Mouse (Mus musculus) midbrain, postnatal 0 days (tissue): Measurements from ENCODE around the gene Ninj1. TPM values are rescaled to one million over a fixed set of nuclear protein-coding genes. Genes with fewer than 3 reads are reported as not detected.

Experiments used
- ATAC-seq: fragments of 200-750 bp; cut with Nextera tagmentation; 2 replicates; pipeline ENCODE4 v1.8.0; 2017; ENCODE audit warnings: moderate number of reproducible peaks, mild to moderate bottlenecking, moderate TSS enrichment, moderate library complexity; ENCODE audit not compliant: low FRiP score
- DNase-seq: peaks from one replicate; pipeline ENCODE4 v3.0.0-alpha.2; 2015; ENCODE audit warnings: low spot score
- H3K27ac ChIP-seq: fragments of 300-500 bp; sonication (generic); 2 replicates; pipeline ENCODE4 v1.5.1; 2014; ENCODE audit warnings: low read depth, mild to moderate bottlenecking, low read length, mixed read lengths
- H3K27me3 ChIP-seq: fragments of 300-500 bp; sonication (generic); 2 replicates; pipeline ENCODE4 v1.6.1; 2014; ENCODE audit warnings: low read length, control low read depth, mixed read lengths; ENCODE audit not compliant: insufficient read depth
- H3K36me3 ChIP-seq: fragments of 300-500 bp; sonication (generic); 2 replicates; pipeline ENCODE4 v1.6.1; 2014; ENCODE audit warnings: low read length, control low read depth, mixed read lengths; ENCODE audit not compliant: insufficient read depth
- H3K4me1 ChIP-seq: fragments of 300-500 bp; sonication (generic); 2 replicates; pipeline ENCODE4 v1.6.1; 2014; ENCODE audit warnings: mild to moderate bottlenecking, control low read depth, antibody characterized with exemption, low read length, mixed read lengths; ENCODE audit not compliant: insufficient read depth
- H3K4me2 ChIP-seq: fragments of 300-500 bp; sonication (generic); 2 replicates; pipeline ENCODE4 v1.6.1; 2014; ENCODE audit warnings: low read depth, mild to moderate bottlenecking, low read length, mixed read lengths; ENCODE audit not compliant: poor library complexity, severe bottlenecking
- H3K4me3 ChIP-seq: fragments of 300-500 bp; sonication (generic); 2 replicates; pipeline ENCODE4 v1.5.1; 2014; ENCODE audit warnings: low read depth, mild to moderate bottlenecking, low read length, moderate library complexity
- H3K9ac ChIP-seq: fragments of 300-500 bp; sonication (generic); replicated peaks from 2 replicates; pipeline ENCODE4 v1.6.1; 2014; ENCODE audit warnings: mild to moderate bottlenecking, low read length, moderate library complexity, mixed read lengths; ENCODE audit not compliant: poor library complexity, severe bottlenecking
- H3K9me3 ChIP-seq: fragments of 300-500 bp; sonication (generic); 2 replicates; pipeline ENCODE4 v1.6.1; 2016; ENCODE audit warnings: low read length, control low read depth
- CTCF ChIP-seq: IDR thresholded peaks from 2 replicates; pipeline ENCODE4 v1.5.1; 2016; ENCODE audit warnings: antibody characterized with exemption, mild to moderate bottlenecking
- WGBS: fragments of 180-500 bp; shearing (Covaris S2); extraction: QIAGEN DNeasy Blood & Tissue Kit; methylation state at CpG from one replicate; pipeline ENCODE4 v1.1.7; 2014; 5-methylcytosine and 5-hydroxymethylcytosine counted together
- polyA plus RNA-seq: library from polyadenylated mRNA; unstranded; fragments of >200 nt; fragmentation: Nextera tagmentation; extraction: Ambion mirVana; gene quantifications from 2 replicates; pipeline ENCODE4 v1.2.1, GENCODE M21; 2015
- total RNA-seq: library from RNA; depleted of rRNA; stranded (reverse); fragments of >200 nt; gene quantifications from 2 replicates; pipeline ENCODE4 v1.2.3, GENCODE M21; 2014

Gene Ninj1
- total and polyA plus RNA-seq, 2 experiments from 2014 or later = 29.7 to 34.8 TPM

DNA sequence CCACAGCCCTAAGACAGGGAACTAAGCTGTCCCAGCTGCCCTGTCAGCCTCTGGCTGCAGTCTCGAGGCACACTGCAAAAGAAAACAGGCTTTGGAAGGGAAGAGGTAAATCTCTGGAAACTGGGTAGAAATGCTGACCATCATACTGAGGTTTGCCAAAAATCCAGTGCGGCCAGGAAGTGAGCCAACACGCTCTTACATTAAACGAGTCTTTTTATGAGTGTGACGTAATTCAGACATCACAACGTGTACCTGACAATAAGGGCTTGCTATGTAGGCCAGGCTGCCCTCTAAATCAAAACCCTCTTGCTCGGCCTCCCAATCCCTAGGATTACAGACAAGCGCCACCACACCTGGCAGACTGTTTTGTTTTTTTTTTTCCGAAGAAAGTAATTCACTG, 20.2 kb upstream of the Ninj1 start:
- no peaks in the 10 kb centered on the region for H3K9me3 ChIP-seq
- no peak overlapping the region for H3K27ac ChIP-seq
- no peak for DNase-seq
- H3K4me2 ChIP-seq = no peak overlapping the region
- H3K9ac ChIP-seq = no peak overlapping the region
- H3K36me3 ChIP-seq = no peaks in the 10 kb centered on the region
- no peaks in the 10 kb centered on the region for H3K4me1 ChIP-seq
- no peaks in the 10 kb centered on the region for H3K27me3 ChIP-seq
- TF ChIP-seq CTCF = no peak
- H3K4me3 ChIP-seq = no peak overlapping the region
- 76% methylated on average over 9 of the region's 9 CpGs for WGBS
- no peak for ATAC-seq

DNA sequence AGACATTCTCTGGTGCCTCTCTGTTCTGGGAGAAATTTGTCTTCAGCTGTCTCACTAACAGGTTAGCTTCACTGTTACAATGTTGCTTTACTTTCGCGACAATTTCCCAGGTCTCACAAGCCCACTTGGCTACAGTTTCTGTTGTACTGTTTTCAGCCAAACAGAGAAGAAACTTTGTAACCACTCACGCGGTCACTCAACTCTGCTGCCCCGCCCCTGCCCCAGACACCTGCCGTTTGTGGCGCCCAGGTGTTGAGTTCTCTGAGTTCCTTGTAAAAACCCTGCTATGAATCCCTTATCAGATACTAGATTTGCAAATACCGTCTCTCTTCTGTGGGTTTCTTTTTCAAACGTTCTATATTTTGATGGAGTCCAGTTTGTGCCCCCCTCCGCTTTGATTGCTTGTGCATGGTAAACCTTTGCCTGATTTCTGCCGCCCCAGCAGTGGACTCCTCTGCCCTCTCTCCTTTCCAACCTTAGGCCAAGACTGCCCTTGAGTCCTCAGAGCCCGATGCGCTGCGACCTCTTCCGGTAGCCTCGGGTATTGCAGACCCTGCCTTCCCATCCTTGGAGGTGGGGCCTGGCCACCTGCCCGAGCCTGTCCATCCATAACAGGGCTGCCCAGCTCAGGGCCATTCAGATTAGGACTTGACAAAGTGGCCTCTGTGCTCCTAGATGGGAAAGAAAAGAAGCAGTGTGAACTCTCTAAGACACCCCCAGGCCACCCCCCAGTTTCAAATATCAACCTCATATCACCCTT, 17.7 kb upstream of the Ninj1 start:
- peak; percentile 55; the same call in 1 of the 2 replicates for ATAC-seq
- Histone ChIP-seq H3K27ac (no peak overlapping the region), H3K36me3 (no peaks in the 10 kb centered on the region), H3K4me3 (no peak overlapping the region), H3K27me3 (no peaks in the 10 kb centered on the region), H3K4me1 (no peaks in the 10 kb centered on the region), H3K9ac (no peak overlapping the region), H3K4me2 (no peak overlapping the region), H3K9me3 (no peaks in the 10 kb centered on the region)
- peak; percentile 91 for DNase-seq
- TF ChIP-seq CTCF = peak; percentile 95
- 25% methylated on average over 17 of the region's 17 CpGs for WGBS

DNA sequence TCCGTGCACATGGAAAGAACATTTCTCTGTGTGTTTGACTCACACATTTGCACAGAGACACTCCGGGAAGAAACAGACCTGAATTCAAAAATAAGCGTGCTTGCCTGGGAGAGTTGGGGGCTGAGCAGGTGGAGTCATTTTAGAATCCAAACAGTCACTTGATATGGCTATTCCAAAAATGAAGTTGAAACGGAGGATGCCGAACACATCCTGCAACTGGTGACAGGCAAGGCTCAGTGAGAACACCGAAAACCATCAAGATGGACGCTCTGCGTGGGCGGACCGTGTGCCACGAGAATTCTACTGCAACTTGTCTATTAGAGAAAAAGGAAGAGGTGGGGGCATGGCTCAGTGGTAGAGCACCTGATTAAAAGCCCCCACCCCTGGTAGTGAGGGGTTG, 16.7 kb upstream of the Ninj1 start:
- Histone ChIP-seq H3K36me3 (no peaks in the 10 kb centered on the region), H3K9ac (no peak overlapping the region), H3K27ac (no peak overlapping the region), H3K4me2 (no peak overlapping the region), H3K9me3 (no peaks in the 10 kb centered on the region), H3K4me3 (no peak overlapping the region), H3K27me3 (no peaks in the 10 kb centered on the region), H3K4me1 (no peaks in the 10 kb centered on the region)
- WGBS = 94% methylated on average over 11 of the region's 11 CpGs
- ATAC-seq = no peak
- no peak for DNase-seq
- no peak for TF ChIP-seq CTCF

DNA sequence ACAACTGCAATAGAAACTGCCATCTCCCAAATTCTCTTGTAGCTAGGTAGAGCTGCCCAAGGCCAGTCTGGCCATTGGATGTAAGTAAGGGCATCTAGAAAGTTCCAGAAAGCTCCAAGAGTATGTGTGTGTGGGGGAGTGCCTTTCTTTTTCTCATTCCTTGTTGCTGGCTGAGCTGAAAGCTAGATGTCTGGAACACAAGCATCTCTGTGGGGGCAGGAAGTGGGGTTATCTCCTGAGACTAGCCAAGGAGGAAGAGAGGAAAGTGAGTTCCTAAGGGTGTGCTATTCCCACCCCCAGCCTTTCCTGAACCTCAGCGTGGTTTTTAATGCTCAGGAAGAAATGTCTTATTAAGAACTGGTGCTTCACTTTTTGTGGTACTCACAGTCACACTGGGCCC, 15.6 kb upstream of the Ninj1 start:
- H3K27ac ChIP-seq = no peak overlapping the region
- H3K9me3 ChIP-seq = no peaks in the 10 kb centered on the region
- DNase-seq = no peak
- TF ChIP-seq CTCF = no peak
- H3K4me1 ChIP-seq = no peaks in the 10 kb centered on the region
- no peak for ATAC-seq
- no peaks in the 10 kb centered on the region for H3K27me3 ChIP-seq
- 69% methylated on average over 1 of the region's 1 CpGs for WGBS
- H3K4me3 ChIP-seq = no peak overlapping the region
- H3K4me2 ChIP-seq = no peak overlapping the region
- H3K9ac ChIP-seq = no peak overlapping the region
- H3K36me3 ChIP-seq = no peaks in the 10 kb centered on the region

DNA sequence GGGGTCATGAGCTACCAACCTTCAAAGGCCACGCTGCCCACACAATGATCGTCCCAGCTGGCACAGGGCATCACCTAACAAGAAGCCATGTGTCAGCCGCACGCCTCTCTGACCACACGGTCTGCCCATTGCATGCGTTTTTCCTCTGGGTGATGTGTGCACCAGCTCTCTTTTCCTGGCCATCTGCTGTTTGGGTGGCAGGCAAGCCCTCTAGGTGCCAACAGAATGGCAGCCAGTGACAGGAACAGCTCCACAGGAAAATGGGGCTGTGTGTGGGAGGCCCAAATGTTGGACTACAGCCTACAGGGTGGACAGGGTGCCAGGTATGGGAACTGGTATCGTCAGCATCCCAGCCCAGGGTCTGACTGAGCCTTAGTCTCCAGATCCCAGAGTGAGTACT, 14.9 kb upstream of the Ninj1 start:
- Histone ChIP-seq H3K36me3 (no peaks in the 10 kb centered on the region), H3K27me3 (no peaks in the 10 kb centered on the region), H3K9ac (no peak overlapping the region), H3K4me1 (no peaks in the 10 kb centered on the region), H3K9me3 (no peaks in the 10 kb centered on the region), H3K4me3 (no peak overlapping the region), H3K27ac (no peak overlapping the region), H3K4me2 (no peak overlapping the region)
- DNase-seq (peak; percentile 59), ATAC-seq (peak; percentile 28; the same call in 1 of the 2 replicates)
- 84% methylated on average over 7 of the region's 7 CpGs for WGBS
- TF ChIP-seq CTCF = no peak

DNA sequence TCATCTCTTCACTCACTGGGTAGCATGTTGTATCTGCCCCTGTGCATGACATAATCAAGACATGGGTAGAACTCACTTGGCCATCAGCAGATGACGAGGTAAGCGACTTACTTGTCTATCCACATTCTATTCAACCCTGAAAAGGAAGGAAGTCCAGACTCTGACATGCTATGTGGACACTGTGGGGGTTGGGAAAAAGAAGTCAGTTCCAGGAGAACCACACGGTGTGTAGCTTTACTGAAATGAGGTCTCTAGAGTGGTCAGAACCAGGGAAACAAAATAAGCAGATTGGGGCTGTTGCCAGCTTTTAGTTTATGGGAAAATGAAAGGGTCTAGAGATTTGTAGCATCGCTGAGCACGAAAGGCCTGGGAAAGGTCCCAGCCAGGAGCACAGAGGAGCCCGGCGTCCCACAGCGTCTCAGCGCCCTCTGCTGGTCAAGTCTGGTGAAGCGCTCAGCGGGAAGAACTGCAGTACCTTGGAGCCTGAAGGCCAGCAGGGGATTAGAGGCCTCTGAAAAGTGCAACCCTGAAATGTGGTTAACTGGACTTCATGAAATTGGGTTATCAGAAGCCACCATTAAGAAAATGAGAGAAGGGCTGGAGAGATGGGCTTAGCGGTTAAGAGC, 14.2 kb upstream of the Ninj1 start:
- H3K27ac ChIP-seq = no peak overlapping the region
- H3K9me3 ChIP-seq = no peaks in the 10 kb centered on the region
- no peaks in the 10 kb centered on the region for H3K27me3 ChIP-seq
- H3K4me1 ChIP-seq = no peaks in the 10 kb centered on the region
- ATAC-seq = peak; percentile 59
- no peak overlapping the region for H3K4me3 ChIP-seq
- WGBS = 9% methylated on average over 12 of the region's 12 CpGs
- H3K9ac ChIP-seq = no peak overlapping the region
- TF ChIP-seq CTCF = peak; percentile 92
- H3K36me3 ChIP-seq = no peaks in the 10 kb centered on the region
- peak; percentile 82 for DNase-seq
- no peak overlapping the region for H3K4me2 ChIP-seq
